Mouse (Mus musculus) midbrain, embryonic 13.5 days (tissue): ENCODE results near the gene Srsf3. TPM values are rescaled to one million over a fixed set of nuclear protein-coding genes. Genes with fewer than 3 reads are reported as not detected.

Experiments
- ATAC-seq: fragments of 200-750 bp; cut with Nextera tagmentation; 2 replicates; pipeline ENCODE4 v1.8.0; 2017; ENCODE audit warnings: mild to moderate bottlenecking, moderate TSS enrichment, moderate library complexity
- H3K27ac ChIP-seq: fragments of 300-500 bp; sonication (generic); 2 replicates; pipeline ENCODE4 v1.5.1; 2015; ENCODE audit warnings: inconsistent platforms, mild to moderate bottlenecking, moderate library complexity
- H3K27me3 ChIP-seq: fragments of 300-500 bp; sonication (generic); 2 replicates; pipeline ENCODE4 v1.6.1; 2015; ENCODE audit warnings: mild to moderate bottlenecking, inconsistent platforms
- H3K36me3 ChIP-seq: fragments of 300-500 bp; sonication (generic); 2 replicates; pipeline ENCODE4 v1.6.1; 2015; ENCODE audit warnings: mild to moderate bottlenecking, inconsistent platforms
- H3K4me1 ChIP-seq: fragments of 300-500 bp; sonication (generic); replicated peaks from 2 replicates; pipeline ENCODE4 v1.6.1; 2015; ENCODE audit warnings: inconsistent platforms
- H3K4me2 ChIP-seq: fragments of 300-500 bp; sonication (generic); replicated peaks from 2 replicates; pipeline ENCODE4 v1.6.1; 2015; ENCODE audit warnings: moderate library complexity, mild to moderate bottlenecking, inconsistent platforms
- H3K4me3 ChIP-seq: fragments of 300-500 bp; sonication (generic); replicated peaks from 2 replicates; pipeline ENCODE4 v1.5.1; 2015; ENCODE audit warnings: mild to moderate bottlenecking, inconsistent platforms
- H3K9ac ChIP-seq: fragments of 300-500 bp; sonication (generic); replicated peaks from 2 replicates; pipeline ENCODE4 v1.6.1; 2015; ENCODE audit warnings: mild to moderate bottlenecking, inconsistent platforms
- H3K9me3 ChIP-seq: fragments of 300-500 bp; sonication (generic); 2 replicates; pipeline ENCODE4 v1.6.1; 2016; ENCODE audit warnings: mild to moderate bottlenecking, inconsistent platforms
- WGBS: fragments of 180-500 bp; shearing (Covaris S2); methylation state at CpG from one replicate; pipeline ENCODE4 v1.1.7; 2015; 5-methylcytosine and 5-hydroxymethylcytosine counted together
- polyA plus RNA-seq: library from polyadenylated mRNA; unstranded; fragments of >200 nt; fragmentation: Nextera tagmentation; extraction: Ambion mirVana; gene quantifications from 2 replicates; pipeline ENCODE4 v1.2.1, GENCODE M21; 2015

The Srsf3 gene
- polyA plus RNA-seq, 1 experiment from 2014 or later = 590 TPM

GRCm38 (mm10) chr17:29048748-29049507 is 16.5 kb downstream of the Srsf3 start:
- no peaks in the 10 kb centered on the region for H3K9me3 ChIP-seq
- ATAC-seq = peak; percentile 47; the same call in 1 of the 2 replicates
- H3K36me3 ChIP-seq = peaks cover 41% of the 10 kb centered on the region
- no peak overlapping the region for H3K4me2 ChIP-seq
- H3K4me1 ChIP-seq = no peaks in the 10 kb centered on the region; the same call in 1 of the 2 replicates
- no peak overlapping the region for H3K4me3 ChIP-seq
- WGBS = 24% methylated on average over 13 of the region's 13 CpGs
- H3K9ac ChIP-seq = no peak overlapping the region
- no peak overlapping the region for H3K27ac ChIP-seq
- no peaks in the 10 kb centered on the region for H3K27me3 ChIP-seq

DNA sequence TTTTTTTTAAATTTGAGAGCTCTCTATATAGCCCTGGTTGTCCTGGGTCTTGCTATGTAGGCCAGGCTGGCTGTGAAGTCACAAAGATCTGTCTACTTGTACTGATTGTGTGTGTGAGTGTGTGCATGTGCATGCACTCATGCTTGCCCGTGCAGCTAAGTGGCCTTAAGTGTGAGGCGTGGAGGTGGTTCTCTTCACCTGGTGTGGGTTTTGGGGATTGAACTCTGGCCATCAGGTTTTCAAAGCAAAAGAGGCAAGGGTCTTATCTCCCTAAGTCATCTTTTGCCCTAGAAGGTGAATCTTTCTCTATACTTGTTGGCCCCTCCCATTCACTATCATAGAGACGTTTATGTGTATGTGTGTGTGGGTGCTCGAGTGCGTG is 17.1 kb downstream of the Srsf3 start:
- no peak overlapping the region for H3K9ac ChIP-seq
- H3K4me1 ChIP-seq = no peaks in the 10 kb centered on the region; the same call in 1 of the 2 replicates
- peaks cover 35% of the 10 kb centered on the region for H3K36me3 ChIP-seq
- no peak overlapping the region for H3K27ac ChIP-seq
- H3K27me3 ChIP-seq = no peaks in the 10 kb centered on the region
- ATAC-seq = no peak
- H3K4me2 ChIP-seq = no peak overlapping the region
- WGBS = 77% methylated on average over 5 of the region's 5 CpGs
- no peak overlapping the region for H3K4me3 ChIP-seq
- no peaks in the 10 kb centered on the region for H3K9me3 ChIP-seq

- H3K9me3 ChIP-seq = no peaks in the 10 kb centered on the region
- H3K27ac ChIP-seq = no peak overlapping the region
- 0 out of 2 replicates have a peak overlapping the region, but pooled peaks have one; percentile 16 for H3K9ac ChIP-seq
- no peak overlapping the region for H3K4me2 ChIP-seq
- no peaks in the 10 kb centered on the region; the same call in 1 of the 2 replicates for H3K4me1 ChIP-seq
- peaks cover 31% of the 10 kb centered on the region for H3K36me3 ChIP-seq
- H3K4me3 ChIP-seq = no peak overlapping the region
- no peak for ATAC-seq
- H3K27me3 ChIP-seq = no peaks in the 10 kb centered on the region
- 87% methylated on average over 7 of the region's 7 CpGs for WGBS
These were observed 17.5 kb downstream of the Srsf3 start for GRCm38 (mm10) chr17:29049923-29050322.

DNA sequence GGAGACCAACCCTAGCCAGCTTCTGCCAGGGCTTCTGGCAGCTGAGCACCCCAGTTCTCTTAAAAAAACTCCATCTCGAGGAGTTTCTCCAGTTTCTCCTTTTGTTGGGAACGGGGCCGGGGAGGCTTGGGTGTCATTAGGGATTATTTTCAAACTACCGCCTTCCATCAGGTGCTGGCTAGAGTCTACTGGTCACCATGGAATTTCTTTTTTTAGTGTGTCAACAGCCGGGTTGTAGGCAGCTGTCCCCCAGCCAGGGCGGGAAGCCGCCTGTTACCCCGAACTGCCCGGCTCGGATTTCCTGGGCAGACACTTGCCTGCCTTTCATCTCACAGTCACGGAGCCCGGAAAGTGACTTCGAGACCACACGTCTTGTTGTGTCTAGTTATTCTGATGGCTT is 18.4 kb downstream of the Srsf3 start:
- H3K4me2 ChIP-seq = no peak overlapping the region
- H3K27me3 ChIP-seq = no peaks in the 10 kb centered on the region
- no peaks in the 10 kb centered on the region for H3K9me3 ChIP-seq
- H3K36me3 ChIP-seq = peaks cover 22% of the 10 kb centered on the region
- H3K9ac ChIP-seq = no peak overlapping the region
- ATAC-seq = no peak
- no peak overlapping the region for H3K4me3 ChIP-seq
- 0 out of 2 replicates have a peak overlapping the region, but pooled peaks have one; percentile 16 for H3K27ac ChIP-seq
- 64% methylated on average over 14 of the region's 14 CpGs for WGBS
- peaks cover 2% of the 10 kb centered on the region; the same call in 1 of the 2 replicates for H3K4me1 ChIP-seq

DNA sequence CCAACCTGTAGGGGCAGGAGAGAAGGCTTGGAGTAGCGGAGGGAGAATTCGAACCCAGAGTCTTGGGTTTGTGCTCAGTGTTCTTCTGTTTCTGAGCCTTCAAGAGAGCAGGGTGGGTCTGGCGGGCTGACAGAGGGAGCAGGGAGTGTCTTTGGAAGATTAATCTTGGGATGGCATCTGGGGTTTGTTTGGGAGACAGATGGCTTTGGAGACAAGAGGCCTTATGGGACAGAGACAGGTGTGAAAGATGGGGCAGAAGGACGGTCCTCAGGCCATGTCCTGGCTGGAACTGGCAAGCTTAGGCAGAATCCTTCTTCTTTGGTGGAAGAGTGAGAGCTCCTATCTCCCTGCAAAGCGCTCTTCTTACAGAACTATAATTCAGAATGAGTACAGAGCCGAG is 20.6 kb downstream of the Srsf3 start:
- 91% methylated on average over 6 of the region's 6 CpGs for WGBS
- no peak overlapping the region for H3K4me3 ChIP-seq
- peaks cover 2% of the 10 kb centered on the region for H3K36me3 ChIP-seq
- H3K4me2 ChIP-seq = no peak overlapping the region
- no peaks in the 10 kb centered on the region for H3K27me3 ChIP-seq
- peaks cover 15% of the 10 kb centered on the region for H3K4me1 ChIP-seq
- no peak overlapping the region for H3K27ac ChIP-seq
- no peaks in the 10 kb centered on the region for H3K9me3 ChIP-seq
- no peak for ATAC-seq
- no peak overlapping the region for H3K9ac ChIP-seq

DNA sequence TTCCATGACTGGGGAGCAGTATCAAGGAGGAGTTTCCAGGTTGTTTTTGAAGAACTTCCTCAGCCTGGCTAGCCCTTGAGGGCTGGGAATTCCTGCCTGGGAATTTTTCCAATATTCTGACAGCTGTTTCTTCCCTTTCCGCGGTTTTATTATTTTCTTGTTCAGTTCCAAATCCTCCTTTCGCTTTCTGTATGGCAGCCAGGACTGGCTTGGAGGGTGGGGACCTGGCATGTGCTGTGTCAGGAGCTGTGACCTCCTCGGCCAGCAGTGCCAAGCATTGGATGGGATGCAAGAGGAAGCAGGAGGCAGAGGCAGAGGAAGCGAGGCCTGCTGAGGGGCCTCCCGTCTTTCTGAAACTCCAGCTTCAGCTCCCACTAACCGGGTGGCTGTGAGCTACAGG is 21.4 kb downstream of the Srsf3 start:
- ATAC-seq = no peak
- 82% methylated on average over 7 of the region's 7 CpGs for WGBS
- no peak overlapping the region for H3K9ac ChIP-seq

DNA sequence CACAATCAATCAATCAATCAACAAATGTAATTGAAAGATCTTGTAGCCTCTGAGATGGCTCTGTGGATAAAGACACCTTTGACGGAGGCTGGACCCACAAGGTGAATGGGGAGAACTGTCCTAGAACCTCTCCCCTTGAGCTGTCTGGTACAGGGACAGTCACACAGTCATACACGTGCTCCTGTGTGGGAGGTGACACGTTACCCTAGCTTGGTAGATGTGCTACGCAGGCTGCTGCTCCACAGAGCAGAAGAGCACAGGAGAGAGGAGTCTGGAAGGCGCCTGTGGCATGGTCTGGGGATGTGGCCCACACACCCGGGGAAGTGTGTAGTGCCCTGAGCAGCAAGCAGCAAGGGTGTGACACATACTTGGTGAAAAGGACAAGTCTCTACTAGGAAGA is 22.0 kb downstream of the Srsf3 start:
- Histone ChIP-seq H3K9me3 (no peaks in the 10 kb centered on the region), H3K9ac (no peak overlapping the region), H3K27me3 (no peaks in the 10 kb centered on the region), H3K27ac (no peak overlapping the region), H3K4me2 (no peak overlapping the region), H3K4me3 (no peak overlapping the region), H3K4me1 (peaks cover 21% of the 10 kb centered on the region), H3K36me3 (no peaks in the 10 kb centered on the region)
- 86% methylated on average over 6 of the region's 6 CpGs for WGBS
- ATAC-seq = no peak

More for the DNA sequence above, 21.4 kb downstream of the Srsf3 start:
- no peaks in the 10 kb centered on the region for H3K9me3 ChIP-seq
- H3K4me1 ChIP-seq = peaks cover 16% of the 10 kb centered on the region
- no peak overlapping the region for H3K4me2 ChIP-seq
- no peak overlapping the region for H3K27ac ChIP-seq
- no peak overlapping the region for H3K4me3 ChIP-seq
- H3K36me3 ChIP-seq = no peaks in the 10 kb centered on the region
- no peaks in the 10 kb centered on the region for H3K27me3 ChIP-seq

DNA sequence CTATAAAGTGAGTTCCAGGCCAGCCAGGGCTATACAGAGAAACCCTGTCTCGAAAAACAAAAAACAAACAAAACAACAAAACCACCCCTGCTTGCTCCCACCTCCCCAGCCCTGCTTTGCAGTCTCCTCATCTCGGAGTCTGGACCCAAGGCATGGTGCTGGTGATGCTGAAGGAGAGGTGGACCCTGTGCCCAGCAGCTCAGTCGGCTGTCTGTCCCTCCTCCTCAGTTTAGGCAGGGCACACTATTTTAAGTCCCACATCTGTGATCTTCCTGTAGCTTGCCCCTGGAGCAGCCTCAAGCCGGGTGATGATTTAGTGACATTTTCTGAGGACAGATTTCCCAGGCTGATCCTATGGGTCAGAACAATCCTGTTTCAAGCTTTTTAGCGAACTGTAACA is 23.2 kb downstream of the Srsf3 start:
- H3K27ac ChIP-seq = no peak overlapping the region
- WGBS = 66% methylated on average over 5 of the region's 5 CpGs
- no peak for ATAC-seq
- no peaks in the 10 kb centered on the region for H3K36me3 ChIP-seq
- no peak overlapping the region for H3K4me2 ChIP-seq
- no peaks in the 10 kb centered on the region for H3K9me3 ChIP-seq
- no peaks in the 10 kb centered on the region for H3K27me3 ChIP-seq
- no peak overlapping the region for H3K9ac ChIP-seq
- peaks cover 21% of the 10 kb centered on the region for H3K4me1 ChIP-seq
- H3K4me3 ChIP-seq = no peak overlapping the region

DNA sequence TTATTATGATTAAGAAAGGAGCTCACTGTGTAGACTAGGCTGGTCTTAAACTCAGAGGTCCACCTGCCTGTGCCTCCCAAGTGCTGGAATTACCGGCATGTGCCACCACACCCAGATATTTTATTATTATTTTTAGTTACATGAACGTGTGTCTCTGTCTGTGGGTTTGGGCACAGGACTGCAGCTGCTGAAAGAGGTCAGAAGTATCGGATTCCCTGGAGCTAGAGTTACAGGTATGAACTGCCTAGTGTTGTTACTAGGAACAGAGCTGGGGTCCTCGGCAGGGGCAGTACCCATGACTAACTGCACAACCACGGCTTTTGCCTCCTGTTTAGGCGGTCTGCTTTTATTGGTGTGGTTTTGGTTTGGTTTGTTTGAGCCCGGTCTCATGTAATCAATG is 23.8 kb downstream of the Srsf3 start:
- no peaks in the 10 kb centered on the region for H3K27me3 ChIP-seq

DNA sequence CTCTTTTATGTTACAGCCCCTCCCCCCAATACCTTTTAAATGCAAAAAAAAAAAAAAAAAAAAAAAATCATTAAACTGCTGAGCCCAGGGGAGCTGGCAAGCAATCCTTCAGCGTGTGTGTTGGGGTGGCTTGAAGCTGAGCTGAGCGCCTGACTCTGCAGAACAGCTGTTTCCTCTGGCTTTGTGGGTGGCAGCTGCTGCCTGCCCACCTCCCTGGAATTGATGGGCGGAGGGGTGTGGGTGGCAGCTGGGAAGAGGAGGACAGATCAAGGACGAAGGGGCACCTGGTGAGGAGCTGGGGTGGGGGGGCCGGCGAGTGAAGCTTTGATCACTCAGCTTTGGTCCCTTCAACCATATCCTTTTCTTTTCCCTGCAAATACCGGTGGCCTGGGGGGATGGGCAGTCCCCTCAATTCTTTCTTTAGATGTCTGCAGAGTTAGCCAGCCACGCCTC is 24.3 kb downstream of the Srsf3 start:
- peaks cover 21% of the 10 kb centered on the region for H3K4me1 ChIP-seq
- H3K4me3 ChIP-seq = no peak overlapping the region
- ATAC-seq = peak; percentile 70
- no peak overlapping the region; the same call in 1 of the 2 replicates for H3K9ac ChIP-seq
- WGBS = 4% methylated on average over 8 of the region's 8 CpGs
- no peak overlapping the region; the same call in 1 of the 2 replicates for H3K4me2 ChIP-seq
- no peaks in the 10 kb centered on the region for H3K27me3 ChIP-seq
- H3K36me3 ChIP-seq = no peaks in the 10 kb centered on the region
- H3K27ac ChIP-seq = peak overlapping the region; percentile 19; the same call in 1 of the 2 replicates
- no peaks in the 10 kb centered on the region for H3K9me3 ChIP-seq

More for the DNA sequence above, 23.8 kb downstream of the Srsf3 start:
- no peaks in the 10 kb centered on the region for H3K9me3 ChIP-seq
- no peak overlapping the region for H3K4me2 ChIP-seq
- no peak overlapping the region for H3K9ac ChIP-seq
- no peak overlapping the region for H3K27ac ChIP-seq
- no peaks in the 10 kb centered on the region for H3K36me3 ChIP-seq
- 44% methylated on average over 7 of the region's 7 CpGs for WGBS
- no peak for ATAC-seq
- peaks cover 21% of the 10 kb centered on the region for H3K4me1 ChIP-seq
- no peak overlapping the region for H3K4me3 ChIP-seq

- ATAC-seq = no peak
- no peak overlapping the region for H3K4me2 ChIP-seq
- H3K4me3 ChIP-seq = no peak overlapping the region
- no peaks in the 10 kb centered on the region for H3K9me3 ChIP-seq
- H3K27ac ChIP-seq = no peak overlapping the region
- no peaks in the 10 kb centered on the region for H3K27me3 ChIP-seq
- H3K36me3 ChIP-seq = no peaks in the 10 kb centered on the region
- 85% methylated on average over 11 of the region's 11 CpGs for WGBS
- peaks cover 25% of the 10 kb centered on the region for H3K4me1 ChIP-seq
- H3K9ac ChIP-seq = no peak overlapping the region
These were observed 25.0 kb downstream of the Srsf3 start for GRCm38 (mm10) chr17:29057361-29057890.

GRCm38 (mm10) chr17:29057961-29058360 is 25.5 kb downstream of the Srsf3 start:
- Histone ChIP-seq H3K27ac (no peak overlapping the region), H3K27me3 (no peaks in the 10 kb centered on the region), H3K4me2 (no peak overlapping the region), H3K4me3 (no peak overlapping the region), H3K9ac (no peak overlapping the region), H3K9me3 (no peaks in the 10 kb centered on the region), H3K4me1 (peaks cover 31% of the 10 kb centered on the region), H3K36me3 (no peaks in the 10 kb centered on the region)
- WGBS = 85% methylated on average over 10 of the region's 10 CpGs
- ATAC-seq = no peak
